In the genomic region with DNA sequence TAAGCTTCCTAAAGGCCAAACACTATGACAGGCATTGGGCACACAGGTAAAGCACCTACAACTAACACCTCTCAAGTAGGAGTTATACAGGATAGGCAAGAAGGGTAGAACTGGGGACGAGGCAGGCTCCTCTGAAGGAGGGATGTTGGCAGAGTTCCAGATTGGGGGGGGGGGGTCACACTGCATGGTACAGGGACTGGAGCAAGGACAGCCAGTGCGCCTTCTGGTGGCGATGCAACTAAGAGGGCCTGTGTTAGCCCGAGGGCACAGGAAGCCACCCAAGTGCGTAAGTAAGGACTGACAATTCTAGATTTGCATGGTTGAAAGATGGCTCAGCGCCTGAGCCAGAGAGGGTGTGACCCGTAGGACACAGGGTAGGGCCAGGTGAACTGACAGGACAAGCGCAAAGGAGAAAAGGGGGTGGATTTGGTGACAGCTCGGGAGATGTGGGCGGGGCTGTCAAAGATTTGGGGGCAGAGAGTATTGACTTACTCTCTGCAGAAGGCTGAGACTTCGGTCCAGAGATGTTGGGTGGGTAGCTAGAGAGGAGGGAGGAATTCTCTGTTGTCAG, we compare ENCODE assay signal across 8 mouse cellular contexts. TPM values are rescaled to one million over a fixed set of nuclear protein-coding genes. Genes with fewer than 3 reads are reported as not detected.
DNase-seq lines count a peak whose midpoint lies in the region; ATAC-seq and TF ChIP-seq lines count a peak whose summit lies in the region.

No protein-coding gene starts in this region.

- intact Hi-C loops in left cerebral cortex, postnatal 14 days (cut with DNase I), result loop anchor here (2.0 kb wide), 1 partner anchor 28 kb away; no protein-coding TSS in a partner anchor

- peak; percentile 53 to 70 for DNase-seq in left cerebral cortex, postnatal 14 days (ENCODE audit: low spot score in 2 of 2)
- DNase-seq in left cerebral cortex, adult 11 months (ENCODE audit: low spot score), result no peak
- peak; percentile 75 for DNase-seq in brain, embryonic 14.5 days (ENCODE audit: low read depth)
- DNase-seq in hindbrain, embryonic 14.5 days (ENCODE audit: low spot score), result no peak
- DNase-seq in midbrain, embryonic 14.5 days, result peak; percentile 62

- peak; percentile 18; the same call in 1 of the 2 replicates for ATAC-seq in forebrain, embryonic 15.5 days (replicated peaks)
- ATAC-seq in hindbrain, embryonic 14.5 days (ENCODE audit: low FRiP score), result peak; percentile 46; the same call in 1 of the 2 replicates
- ATAC-seq in limb, embryonic 15.5 days (ENCODE audit: insufficient number of reproducible peaks, low FRiP score, low TSS enrichment, low read depth), result 0 out of 2 replicates have a peak, but pooled peaks have one; percentile 14
- ATAC-seq in midbrain, embryonic 14.5 days (ENCODE audit: low FRiP score, low TSS enrichment), result no peak
- peak; percentile 13 for ATAC-seq in stomach, embryonic 15.5 days (ENCODE audit: insufficient read depth, low FRiP score, low read depth)

- peaks cover 57% of the 10 kb centered on the region for H3K4me1 ChIP-seq in forebrain, embryonic 15.5 days
- peaks cover 49% of the 10 kb centered on the region for H3K4me1 ChIP-seq in hindbrain, embryonic 14.5 days (replicated peaks; ENCODE audit: control insufficient read depth, insufficient read depth, low read length)
- H3K4me1 ChIP-seq in limb, embryonic 15.5 days, result peaks cover 70% of the 10 kb centered on the region
- peaks cover 32% of the 10 kb centered on the region for H3K4me1 ChIP-seq in midbrain, embryonic 14.5 days (ENCODE audit: control insufficient read depth, insufficient read depth, low read length)
- H3K4me1 ChIP-seq in stomach, embryonic 15.5 days, result peaks cover 64% of the 10 kb centered on the region

- H3K27me3 ChIP-seq in forebrain, embryonic 15.5 days, result no peaks in the 10 kb centered on the region
- H3K27me3 ChIP-seq in hindbrain, embryonic 14.5 days (ENCODE audit: control insufficient read depth, insufficient read depth, low read length), result peaks cover 22% of the 10 kb centered on the region
- H3K27me3 ChIP-seq in limb, embryonic 15.5 days, result no peaks in the 10 kb centered on the region
- peaks cover 21% of the 10 kb centered on the region for H3K27me3 ChIP-seq in midbrain, embryonic 14.5 days (ENCODE audit: control insufficient read depth, insufficient read depth, low read length)
- H3K27me3 ChIP-seq in stomach, embryonic 15.5 days (replicated peaks), result no peaks in the 10 kb centered on the region

- no peaks in the 10 kb centered on the region for H3K9me3 ChIP-seq in forebrain, embryonic 15.5 days
- H3K9me3 ChIP-seq in hindbrain, embryonic 14.5 days (ENCODE audit: control insufficient read depth, low read length), result no peaks in the 10 kb centered on the region
- H3K9me3 ChIP-seq in limb, embryonic 15.5 days, result no peaks in the 10 kb centered on the region
- H3K9me3 ChIP-seq in midbrain, embryonic 14.5 days (ENCODE audit: control insufficient read depth, low read length), result no peaks in the 10 kb centered on the region
- no peaks in the 10 kb centered on the region for H3K9me3 ChIP-seq in stomach, embryonic 15.5 days

- peak; percentile 34; the same call in 1 of the 2 replicates for TF ChIP-seq CTCF in brain, embryonic 14.5 days (IDR thresholded peaks at IDR 0.05; ENCODE audit: borderline replicate concordance, extremely low read depth, insufficient read depth, insufficient read length)

- H3K36me3 ChIP-seq in forebrain, embryonic 15.5 days, result no peaks in the 10 kb centered on the region
- no peaks in the 10 kb centered on the region for H3K36me3 ChIP-seq in hindbrain, embryonic 14.5 days (replicated peaks; ENCODE audit: control insufficient read depth, insufficient read depth)
- H3K36me3 ChIP-seq in limb, embryonic 15.5 days, result no peaks in the 10 kb centered on the region
- H3K36me3 ChIP-seq in midbrain, embryonic 14.5 days (ENCODE audit: control insufficient read depth, insufficient read depth, low read length), result no peaks in the 10 kb centered on the region
- no peaks in the 10 kb centered on the region for H3K36me3 ChIP-seq in stomach, embryonic 15.5 days

- 2% methylated on average over 11 of the region's 11 CpGs for WGBS in forebrain, embryonic 15.5 days
- 3% methylated on average over 11 of the region's 11 CpGs for WGBS in hindbrain, embryonic 14.5 days
- 3% methylated on average over 11 of the region's 11 CpGs for WGBS in limb, embryonic 15.5 days
- WGBS in midbrain, embryonic 14.5 days, result 2% methylated on average over 11 of the region's 11 CpGs
- 5% methylated on average over 11 of the region's 11 CpGs for WGBS in stomach, embryonic 15.5 days

- no peak overlapping the region for H3K9ac ChIP-seq in forebrain, embryonic 15.5 days (replicated peaks)
- peak overlapping the region; percentile 64; the same call in 1 of the 2 replicates for H3K9ac ChIP-seq in hindbrain, embryonic 14.5 days
- peak overlapping the region; percentile 65; the same call in 1 of the 2 replicates for H3K9ac ChIP-seq in limb, embryonic 15.5 days
- H3K9ac ChIP-seq in midbrain, embryonic 14.5 days (replicated peaks; ENCODE audit: low read length), result no peak overlapping the region; the same call in 1 of the 2 replicates
- no peak overlapping the region; the same call in 1 of the 2 replicates for H3K9ac ChIP-seq in stomach, embryonic 15.5 days

- H3K4me2 ChIP-seq in forebrain, embryonic 15.5 days (replicated peaks), result peak overlapping the region; percentile 93
- H3K4me2 ChIP-seq in hindbrain, embryonic 14.5 days (replicated peaks), result peak overlapping the region; percentile 87
- H3K4me2 ChIP-seq in limb, embryonic 15.5 days, result peak overlapping the region; percentile 98
- H3K4me2 ChIP-seq in midbrain, embryonic 14.5 days (ENCODE audit: low read length), result peak overlapping the region; percentile 84
- H3K4me2 ChIP-seq in stomach, embryonic 15.5 days, result peak overlapping the region; percentile 96

- peak overlapping the region; percentile 66; the same call in 1 of the 2 replicates for H3K27ac ChIP-seq in forebrain, embryonic 15.5 days (replicated peaks)
- H3K27ac ChIP-seq in hindbrain, embryonic 14.5 days, result no peak overlapping the region
- H3K27ac ChIP-seq in limb, embryonic 15.5 days, result peak overlapping the region; percentile 89
- no peak overlapping the region for H3K27ac ChIP-seq in midbrain, embryonic 14.5 days (replicated peaks; ENCODE audit: low read depth, low read length)
- H3K27ac ChIP-seq in stomach, embryonic 15.5 days, result peak overlapping the region; percentile 96

- peak overlapping the region; percentile 75 for H3K4me3 ChIP-seq in forebrain, embryonic 15.5 days
- H3K4me3 ChIP-seq in hindbrain, embryonic 14.5 days (replicated peaks; ENCODE audit: low read length), result peak overlapping the region; percentile 69
- H3K4me3 ChIP-seq in limb, embryonic 15.5 days, result peak overlapping the region; percentile 75
- peak overlapping the region; percentile 49; the same call in 1 of the 2 replicates for H3K4me3 ChIP-seq in midbrain, embryonic 14.5 days (replicated peaks; ENCODE audit: low read depth, low read length)
- peak overlapping the region; percentile 76 for H3K4me3 ChIP-seq in stomach, embryonic 15.5 days (replicated peaks)

- TF ChIP-seq POLR2A in brain, embryonic 14.5 days (IDR thresholded peaks at IDR 0.05; ENCODE audit: borderline replicate concordance, extremely low read depth, insufficient read depth, insufficient read length, poor library complexity, severe bottlenecking), result no peak

RNA-seq across cellular contexts. Expression of a gene that starts 2.1 kb away (rescaled TPM):
- 10 to 100 TPM in 1 of 2 experiments, 1 to 10 TPM in 1; 9.4 to 11.1 TPM for total RNA-seq in left cerebral cortex, postnatal 14 days (2021)
- 3.4 and 4.9 TPM in 2 replicates for polyA plus RNA-seq in brain, embryonic 14.5 days (2012; rRNA removed)
- polyA plus RNA-seq in forebrain, embryonic 15.5 days (2015; fragmentation: Nextera tagmentation; extraction: Ambion mirVana), result 1.6 and 2.0 TPM in 2 replicates
- 0.68 and 0.80 TPM in 2 replicates for polyA plus RNA-seq in hindbrain, embryonic 14.5 days (2014; fragmentation: Nextera tagmentation; extraction: Ambion mirVana)
- polyA plus RNA-seq in limb, embryonic 15.5 days (2015; fragmentation: Nextera tagmentation; extraction: Ambion mirVana), result 8.3 and 9.1 TPM in 2 replicates
- polyA plus RNA-seq in midbrain, embryonic 14.5 days (2014; fragmentation: Nextera tagmentation; extraction: Ambion mirVana), result 0.67 and 2.2 TPM in 2 replicates
- 5.7 and 6.7 TPM in 2 replicates for polyA plus RNA-seq in stomach, embryonic 15.5 days (2015; fragmentation: Nextera tagmentation; extraction: Ambion mirVana)

RNA-seq across cellular contexts. Expression of a gene that starts 41.1 kb away (rescaled TPM):
- under 1 TPM; 0.08 to 0.09 TPM for total RNA-seq in left cerebral cortex, postnatal 14 days (2021)
- 0.01 TPM in 1 of 2 replicates, not detected in the other for polyA plus RNA-seq in brain, embryonic 14.5 days (2012; rRNA removed)
- polyA plus RNA-seq in forebrain, embryonic 15.5 days (2015; fragmentation: Nextera tagmentation; extraction: Ambion mirVana), result not detected in 2 replicates
- polyA plus RNA-seq in hindbrain, embryonic 14.5 days (2014; fragmentation: Nextera tagmentation; extraction: Ambion mirVana), result 0.04 TPM in 1 of 2 replicates, not detected in the other
- polyA plus RNA-seq in limb, embryonic 15.5 days (2015; fragmentation: Nextera tagmentation; extraction: Ambion mirVana), result 1.2 and 4.8 TPM in 2 replicates
- polyA plus RNA-seq in midbrain, embryonic 14.5 days (2014; fragmentation: Nextera tagmentation; extraction: Ambion mirVana), result not detected in 2 replicates
- polyA plus RNA-seq in stomach, embryonic 15.5 days (2015; fragmentation: Nextera tagmentation; extraction: Ambion mirVana), result 0.08 TPM in 2 replicates

RNA-seq across cellular contexts. Expression of a gene that starts 44.9 kb away (rescaled TPM):
- under 1 TPM; 0.55 TPM for total RNA-seq in left cerebral cortex, postnatal 14 days (2021)
- polyA plus RNA-seq in brain, embryonic 14.5 days (2012; rRNA removed), result 1.1 and 2.1 TPM in 2 replicates
- polyA plus RNA-seq in forebrain, embryonic 15.5 days (2015; fragmentation: Nextera tagmentation; extraction: Ambion mirVana), result 0.57 and 0.69 TPM in 2 replicates
- polyA plus RNA-seq in hindbrain, embryonic 14.5 days (2014; fragmentation: Nextera tagmentation; extraction: Ambion mirVana), result 1.2 TPM in 2 replicates
- polyA plus RNA-seq in limb, embryonic 15.5 days (2015; fragmentation: Nextera tagmentation; extraction: Ambion mirVana), result 0.09 and 0.13 TPM in 2 replicates
- polyA plus RNA-seq in midbrain, embryonic 14.5 days (2014; fragmentation: Nextera tagmentation; extraction: Ambion mirVana), result 0.45 and 0.49 TPM in 2 replicates
- polyA plus RNA-seq in stomach, embryonic 15.5 days (2015; fragmentation: Nextera tagmentation; extraction: Ambion mirVana), result 0.06 and 0.14 TPM in 2 replicates

RNA-seq across cellular contexts. Expression of a gene that starts 45.0 kb away (rescaled TPM):
- 10 to 100 TPM; 31.3 to 33.7 TPM for total RNA-seq in left cerebral cortex, postnatal 14 days (2021)
- 22.5 and 23.2 TPM in 2 replicates for polyA plus RNA-seq in brain, embryonic 14.5 days (2012; rRNA removed)
- 25.5 and 26.2 TPM in 2 replicates for polyA plus RNA-seq in forebrain, embryonic 15.5 days (2015; fragmentation: Nextera tagmentation; extraction: Ambion mirVana)
- polyA plus RNA-seq in hindbrain, embryonic 14.5 days (2014; fragmentation: Nextera tagmentation; extraction: Ambion mirVana), result 24.3 and 27.9 TPM in 2 replicates
- 35.5 and 35.8 TPM in 2 replicates for polyA plus RNA-seq in limb, embryonic 15.5 days (2015; fragmentation: Nextera tagmentation; extraction: Ambion mirVana)
- 25.2 and 31.7 TPM in 2 replicates for polyA plus RNA-seq in midbrain, embryonic 14.5 days (2014; fragmentation: Nextera tagmentation; extraction: Ambion mirVana)
- polyA plus RNA-seq in stomach, embryonic 15.5 days (2015; fragmentation: Nextera tagmentation; extraction: Ambion mirVana), result 28.7 and 30.8 TPM in 2 replicates

Comparison
In these comparisons a context has a peak if more than half of its experiments do, and no peak if none do; other contexts are left out.
1. DNase-seq: peak in left cerebral cortex, postnatal 14 days (2 of 2), brain, embryonic 14.5 days (single experiment) and midbrain, embryonic 14.5 days (single experiment); none in left cerebral cortex, adult 11 months (single experiment) and hindbrain, embryonic 14.5 days (single experiment).
2. H3K27ac ChIP-seq: peak in forebrain, embryonic 15.5 days (single experiment), limb, embryonic 15.5 days (single experiment) and stomach, embryonic 15.5 days (single experiment); none in hindbrain, embryonic 14.5 days (single experiment) and midbrain, embryonic 14.5 days (single experiment).
3. H3K9ac ChIP-seq: peak in hindbrain, embryonic 14.5 days (single experiment) and limb, embryonic 15.5 days (single experiment); none in forebrain, embryonic 15.5 days (single experiment), midbrain, embryonic 14.5 days (single experiment) and stomach, embryonic 15.5 days (single experiment).
4. Peak in every context shown above with its lines, with median percentiles within 50 percentile points of each other: H3K4me2 ChIP-seq and H3K4me3 ChIP-seq.